Mouse (Mus musculus) testis, adult 2 months (tissue): ENCODE data around the gene Rac3. TPM values are rescaled to one million over a fixed set of nuclear protein-coding genes. Genes with fewer than 3 reads are reported as not detected.

Experiments used
- H3K27ac ChIP-seq: fragments of 200-500 bp; 2 replicates; pipeline ENCODE4 v1.5.1; 2012; ENCODE audit warnings: low read depth, low read length; ENCODE audit not compliant: control insufficient read depth, insufficient read depth
- H3K27me3 ChIP-seq: fragments of 200-500 bp; 2 replicates; pipeline ENCODE4 v1.6.1; 2012; ENCODE audit warnings: mild to moderate bottlenecking, low read length, moderate library complexity; ENCODE audit not compliant: control insufficient read depth, insufficient read depth
- H3K36me3 ChIP-seq: fragments of 200-500 bp; 2 replicates; pipeline ENCODE4 v1.6.1; 2012; ENCODE audit warnings: mild to moderate bottlenecking, low read length; ENCODE audit not compliant: control insufficient read depth, insufficient read depth
- H3K4me1 ChIP-seq: fragments of 200-500 bp; 2 replicates; pipeline ENCODE4 v1.6.1; 2012; ENCODE audit warnings: low read length; ENCODE audit not compliant: control insufficient read depth, insufficient read depth
- H3K4me3 ChIP-seq: fragments of 200-500 bp; 2 replicates; pipeline ENCODE4 v1.5.1; 2012; ENCODE audit warnings: low read depth, mild to moderate bottlenecking, low read length, moderate library complexity, mixed read lengths; ENCODE audit not compliant: control insufficient read depth
- CTCF ChIP-seq: fragments of 200-500 bp; IDR thresholded peaks from 2 replicates; pipeline ENCODE4 v1.5.1; 2012; ENCODE audit warnings: low read depth, mild to moderate bottlenecking, inconsistent platforms, low read length, moderate library complexity; ENCODE audit not compliant: control insufficient read depth, insufficient read depth, insufficient replicate concordance
- POLR2A ChIP-seq: fragments of 200-500 bp; IDR thresholded peaks from 2 replicates; pipeline ENCODE4 v1.6.1; 2012; ENCODE audit warnings: low read depth, mild to moderate bottlenecking, inconsistent platforms, low read length, moderate library complexity; ENCODE audit not compliant: control insufficient read depth
- polyA plus RNA-seq: library from polyadenylated mRNA; depleted of rRNA; stranded (reverse); fragments of >200 nt; gene quantifications from 2 replicates; pipeline ENCODE4 v1.2.3, GENCODE M21; 2012; rRNA removed

Rac3 gene
- polyA plus RNA-seq, 1 experiment = 3.1 TPM

- Histone ChIP-seq H3K4me3 (no peak overlapping the region), H3K4me1 (no peaks in the 10 kb centered on the region), H3K36me3 (no peaks in the 10 kb centered on the region), H3K27me3 (no peaks in the 10 kb centered on the region), H3K27ac (no peak overlapping the region)
- no peak for TF ChIP-seq CTCF
- no peak for TF ChIP-seq POLR2A
Measured at GRCm38 (mm10) chr11:120768206-120768605, 46.9 kb downstream of the Rac3 start.

DNA sequence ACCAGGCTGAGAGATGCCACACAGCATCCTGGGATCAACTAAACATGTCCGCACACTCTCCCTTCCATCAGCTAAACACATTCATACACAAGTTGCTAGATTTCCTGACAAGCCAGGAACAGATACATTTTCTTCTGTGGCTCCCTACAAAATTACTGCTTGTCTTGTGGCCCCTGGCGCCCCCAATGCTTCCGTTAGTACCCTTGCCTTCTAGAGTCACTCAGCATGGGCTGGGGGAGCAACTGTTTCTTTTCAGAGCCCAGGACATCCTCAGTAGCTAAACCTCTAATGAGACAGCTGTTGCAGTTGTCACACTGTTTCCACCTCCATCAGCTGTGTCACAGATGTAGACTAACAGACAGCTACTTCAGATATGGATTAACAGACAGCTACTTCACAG lies 51.5 kb downstream of the Rac3 start:
- H3K36me3 ChIP-seq = no peaks in the 10 kb centered on the region

More for the DNA sequence above, 51.5 kb downstream of the Rac3 start:
- no peak overlapping the region for H3K4me3 ChIP-seq
- peaks cover 8% of the 10 kb centered on the region for H3K4me1 ChIP-seq
- H3K27me3 ChIP-seq = no peaks in the 10 kb centered on the region
- no peak overlapping the region for H3K27ac ChIP-seq
- TF ChIP-seq CTCF (no peak), POLR2A (no peak)

Other genes starting within 250 kb of the Rac3 start
- gene Mrpl12, start 236.9 kb upstream of the Rac3 start, polyA plus RNA-seq = 84.6 and 94.8 TPM in 2 replicates
- gene Slc25a10, start 229.6 kb upstream of the Rac3 start, polyA plus RNA-seq = 68.3 and 75.0 TPM in 2 replicates
- 0.07 and 0.18 TPM in 2 replicates for gene Gcgr, start 190.8 kb upstream of the Rac3 start, polyA plus RNA-seq
- gene Mcrip1, start 171.7 kb upstream of the Rac3 start, polyA plus RNA-seq = 196 and 204 TPM in 2 replicates
- 31.2 and 31.6 TPM in 2 replicates for gene Ppp1r27, start 170.3 kb upstream of the Rac3 start, polyA plus RNA-seq
- gene P4hb, start 148.2 kb upstream of the Rac3 start, polyA plus RNA-seq = 46.7 and 55.1 TPM in 2 replicates
- gene Arhgdia, start 139.8 kb upstream of the Rac3 start, polyA plus RNA-seq = 94.7 and 101 TPM in 2 replicates
- gene Alyref, start 123.1 kb upstream of the Rac3 start, polyA plus RNA-seq = 22.8 and 23.6 TPM in 2 replicates
- gene Anapc11, start 123.0 kb upstream of the Rac3 start, polyA plus RNA-seq = 178 and 209 TPM in 2 replicates
- gene Npb, start 113.0 kb upstream of the Rac3 start, polyA plus RNA-seq = 24.6 and 26.3 TPM in 2 replicates
- gene Pcyt2, start 103.5 kb upstream of the Rac3 start, polyA plus RNA-seq = 106 and 116 TPM in 2 replicates
- 22.3 and 23.9 TPM in 2 replicates for gene Sirt7, start 96.2 kb upstream of the Rac3 start, polyA plus RNA-seq
- gene Mafg, start 87.9 kb upstream of the Rac3 start, polyA plus RNA-seq = 9.5 and 10.4 TPM in 2 replicates
- gene Pycr1, start 77.7 kb upstream of the Rac3 start, polyA plus RNA-seq = 0.98 and 1.5 TPM in 2 replicates
- gene Myadml2, start 73.3 kb upstream of the Rac3 start, polyA plus RNA-seq = 0.61 TPM in 1 of 2 replicates, not detected in the other
- 0.35 and 0.36 TPM in 2 replicates for gene Notum, start 60.3 kb upstream of the Rac3 start, polyA plus RNA-seq
- 234 and 253 TPM in 2 replicates for gene Aspscr1, start 48.5 kb upstream of the Rac3 start, polyA plus RNA-seq
- 54.5 and 59.7 TPM in 2 replicates for gene Cenpx, start 7.7 kb upstream of the Rac3 start, polyA plus RNA-seq
- gene Lrrc45, start 7.5 kb upstream of the Rac3 start, polyA plus RNA-seq = 10.7 and 12.3 TPM in 2 replicates
- 3.7 and 5.5 TPM in 2 replicates for gene Dcxr, start 5.8 kb downstream of the Rac3 start, polyA plus RNA-seq
- gene Cbr2, start 10.6 kb downstream of the Rac3 start, polyA plus RNA-seq = 7.7 and 9.4 TPM in 2 replicates
- 7.0 and 8.7 TPM in 2 replicates for gene Hmga1b, start 41.3 kb downstream of the Rac3 start, polyA plus RNA-seq
- gene Rfng, start 62.7 kb downstream of the Rac3 start, polyA plus RNA-seq = 11.1 and 11.3 TPM in 2 replicates
- 233 and 245 TPM in 2 replicates for gene Gps1, start 62.8 kb downstream of the Rac3 start, polyA plus RNA-seq
- 51.1 and 51.7 TPM in 2 replicates for gene Dus1l, start 74.9 kb downstream of the Rac3 start, polyA plus RNA-seq
- 71.2 and 72.1 TPM in 2 replicates for gene Fasn, start 103.1 kb downstream of the Rac3 start, polyA plus RNA-seq
- 34.6 and 37.5 TPM in 2 replicates for gene Ccdc57, start 211.4 kb downstream of the Rac3 start, polyA plus RNA-seq
- gene Slc16a3, start 227.0 kb downstream of the Rac3 start, polyA plus RNA-seq = 3.7 and 4.4 TPM in 2 replicates